Mouse (Mus musculus) cerebellum, adult (tissue): ENCODE results near the gene Mpdu1.
A peak's percentile ranks its signal among the peaks of the same experiment; 100 is the strongest.

Experiments
- ATAC-seq: cut with Nextera tagmentation; 2 replicates; pipeline ENCODE4 v1.9.2; 2017; ENCODE audit warnings: mild to moderate bottlenecking, moderate library complexity, mixed read lengths; ENCODE audit not compliant: insufficient number of reproducible peaks, low FRiP score, low TSS enrichment

Mpdu1 gene

DNA sequence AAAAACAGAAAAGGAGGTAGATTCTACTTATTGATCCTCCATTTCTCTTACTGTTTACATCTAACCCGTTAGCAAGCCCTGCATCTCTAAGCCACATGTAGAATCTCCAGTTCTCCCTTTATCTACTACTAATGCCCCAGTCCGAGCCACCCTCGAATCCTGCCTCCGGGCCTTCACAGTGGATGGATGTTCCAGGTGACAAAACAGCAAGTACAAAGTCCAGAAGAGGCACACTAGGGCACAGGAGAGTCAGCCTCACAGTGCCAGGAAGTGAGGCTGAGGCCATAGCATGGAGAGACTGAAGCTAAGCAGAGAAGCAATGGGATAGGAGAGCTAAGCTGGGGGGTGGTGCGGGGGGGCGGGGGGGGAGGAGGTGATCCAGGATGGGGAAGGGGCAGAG is 30.4 kb upstream of the Mpdu1 start:
- no peak for ATAC-seq

DNA sequence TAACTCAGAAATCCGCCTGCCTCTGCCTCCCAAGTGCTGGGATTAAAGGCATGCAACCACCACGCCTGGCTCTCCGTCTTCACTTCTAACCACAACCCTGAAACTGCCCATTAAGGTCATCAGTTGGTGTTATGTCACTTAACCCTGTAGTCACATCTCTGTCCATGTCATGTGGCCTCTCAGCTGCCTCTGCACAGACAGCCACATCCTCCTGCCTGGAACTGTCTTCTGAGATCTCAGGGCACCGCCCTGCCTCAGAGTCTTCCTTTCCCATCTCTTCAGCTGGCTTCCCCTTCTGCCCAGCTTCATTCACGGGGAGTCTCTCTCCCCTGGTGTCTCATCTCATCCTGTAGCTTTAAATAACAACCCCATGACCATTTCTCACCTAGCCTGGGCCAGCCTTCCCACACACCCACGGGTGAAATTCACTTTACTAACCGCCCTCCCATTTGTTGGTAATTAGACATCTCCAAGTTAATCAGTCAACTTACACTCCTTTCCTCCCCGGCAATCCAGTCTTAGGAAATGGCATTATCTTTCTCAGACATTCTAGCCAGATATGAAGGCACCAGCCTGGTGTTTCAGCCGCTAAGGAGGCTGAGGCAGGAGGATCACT is 29.9 kb upstream of the Mpdu1 start:
- ATAC-seq = no peak

- no peak for ATAC-seq
Observed at GRCm38 (mm10) chr11:69689891-69690290, 27.4 kb upstream of the Mpdu1 start.

GRCm38 (mm10) chr11:69687061-69687460 is 24.6 kb upstream of the Mpdu1 start:
- ATAC-seq = no peak

GRCm38 (mm10) chr11:69686377-69686776 is 23.9 kb upstream of the Mpdu1 start:
- no peak for ATAC-seq

DNA sequence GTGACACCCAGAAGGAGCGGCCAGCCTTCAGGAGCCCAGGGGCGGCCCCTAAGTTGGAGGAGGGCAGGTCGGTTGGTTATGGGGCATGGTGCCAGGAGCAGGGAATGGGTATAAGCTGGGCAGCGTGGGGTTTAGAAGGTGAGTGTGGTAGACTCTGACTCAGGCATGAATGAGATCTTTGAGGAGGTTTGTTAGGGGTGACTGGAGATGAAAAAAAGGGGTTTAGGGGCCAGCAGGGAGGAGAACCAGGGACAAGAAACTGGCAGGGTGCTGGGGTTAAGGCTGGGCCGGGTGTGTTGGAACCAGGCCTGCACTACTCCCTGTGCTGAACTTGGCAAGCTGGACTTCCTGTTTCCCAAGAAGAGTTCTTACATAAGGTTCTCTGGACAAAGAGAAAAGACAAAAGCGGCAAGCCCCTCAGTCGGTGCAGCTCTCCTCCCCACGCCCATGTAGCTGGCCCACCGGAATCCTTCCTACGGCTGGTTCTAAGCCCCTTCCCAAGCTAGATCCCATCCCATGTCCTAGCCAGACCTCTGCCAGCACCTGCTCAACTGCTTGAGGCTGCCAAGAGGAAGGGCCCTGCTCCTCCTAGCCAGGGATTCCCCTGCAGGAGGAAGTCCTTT is 23.2 kb upstream of the Mpdu1 start, which contains the start of gene Tnfsf13:
Tnfsf13 (minus strand) TSS at position 259 of the 623 bp plus-strand sequence.
- peak; percentile 49; the same call in 1 of the 2 replicates for ATAC-seq

DNA sequence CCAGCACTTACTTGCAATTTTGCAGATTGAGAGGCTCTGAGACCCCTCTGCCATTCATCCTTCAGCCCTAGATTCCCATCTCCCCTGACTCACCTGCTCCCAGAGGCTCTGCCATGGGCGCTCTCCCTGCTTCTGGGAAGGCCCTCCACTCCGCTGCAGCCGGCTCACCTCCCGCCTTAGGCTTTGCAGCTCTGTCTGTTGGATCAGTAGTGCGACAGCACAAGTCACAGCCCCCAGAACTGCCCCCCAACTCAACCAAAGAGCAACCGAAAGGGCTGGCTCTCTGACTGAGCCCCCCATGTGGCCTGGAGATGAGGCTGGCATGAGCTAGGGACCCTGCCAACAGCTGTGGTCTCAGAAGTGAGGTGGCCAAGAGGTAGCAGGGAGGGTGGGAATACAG is 22.5 kb upstream of the Mpdu1 start:
- no peak for ATAC-seq

DNA sequence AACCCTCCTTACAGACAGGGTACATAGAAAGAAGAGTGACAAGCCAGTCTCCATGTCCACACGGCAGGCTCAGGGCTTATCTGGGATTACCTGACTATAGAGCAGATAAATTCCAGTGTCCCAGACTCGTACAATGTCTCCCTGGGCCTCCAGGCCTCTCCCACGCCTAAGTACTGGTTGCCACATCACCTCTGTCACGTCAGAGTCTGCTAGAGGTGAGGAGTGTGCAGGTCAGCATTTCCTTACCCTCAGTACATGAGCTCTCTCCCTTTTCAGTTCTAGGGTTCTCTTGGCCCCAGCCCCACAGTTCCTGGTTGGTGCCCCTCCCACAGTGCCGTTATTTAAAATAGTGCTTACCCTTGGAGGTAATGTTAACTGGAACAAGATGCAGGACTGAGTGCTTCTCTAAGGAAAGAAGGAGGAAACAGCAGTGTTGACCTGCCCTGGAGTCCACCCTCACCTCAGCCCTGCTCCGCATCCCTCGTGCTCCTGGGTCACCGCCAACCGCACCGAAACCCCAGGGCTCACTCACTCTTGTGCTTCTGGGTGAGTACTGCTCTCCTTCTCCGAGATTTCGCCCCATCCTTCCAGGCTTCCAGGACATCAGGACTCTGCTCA is 21.8 kb upstream of the Mpdu1 start:
- no peak for ATAC-seq

DNA sequence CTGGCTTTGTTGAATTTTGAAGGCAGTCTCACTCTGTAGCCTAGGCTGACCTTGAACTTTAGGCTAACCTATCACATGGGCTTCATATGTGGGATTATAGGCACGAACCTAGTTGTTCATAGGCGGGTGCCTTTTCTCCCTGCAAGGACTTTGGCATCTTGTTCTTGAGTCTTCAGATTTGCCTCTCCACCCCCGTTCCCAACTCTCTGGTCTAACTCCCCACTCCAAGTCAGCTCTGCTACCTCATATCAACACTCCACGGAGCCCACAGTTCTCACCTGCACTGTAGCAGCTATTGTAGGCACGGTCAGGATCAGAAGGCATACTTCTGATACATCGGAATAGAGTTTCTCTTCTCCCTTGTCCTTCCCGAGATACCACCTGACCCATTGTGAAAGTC is 21.1 kb upstream of the Mpdu1 start:
- no peak for ATAC-seq

- ATAC-seq = no peak
Observed at GRCm38 (mm10) chr11:69682840-69683533, 20.5 kb upstream of the Mpdu1 start.

GRCm38 (mm10) chr11:69682209-69682839 is 19.9 kb upstream of the Mpdu1 start:
- no peak for ATAC-seq

DNA sequence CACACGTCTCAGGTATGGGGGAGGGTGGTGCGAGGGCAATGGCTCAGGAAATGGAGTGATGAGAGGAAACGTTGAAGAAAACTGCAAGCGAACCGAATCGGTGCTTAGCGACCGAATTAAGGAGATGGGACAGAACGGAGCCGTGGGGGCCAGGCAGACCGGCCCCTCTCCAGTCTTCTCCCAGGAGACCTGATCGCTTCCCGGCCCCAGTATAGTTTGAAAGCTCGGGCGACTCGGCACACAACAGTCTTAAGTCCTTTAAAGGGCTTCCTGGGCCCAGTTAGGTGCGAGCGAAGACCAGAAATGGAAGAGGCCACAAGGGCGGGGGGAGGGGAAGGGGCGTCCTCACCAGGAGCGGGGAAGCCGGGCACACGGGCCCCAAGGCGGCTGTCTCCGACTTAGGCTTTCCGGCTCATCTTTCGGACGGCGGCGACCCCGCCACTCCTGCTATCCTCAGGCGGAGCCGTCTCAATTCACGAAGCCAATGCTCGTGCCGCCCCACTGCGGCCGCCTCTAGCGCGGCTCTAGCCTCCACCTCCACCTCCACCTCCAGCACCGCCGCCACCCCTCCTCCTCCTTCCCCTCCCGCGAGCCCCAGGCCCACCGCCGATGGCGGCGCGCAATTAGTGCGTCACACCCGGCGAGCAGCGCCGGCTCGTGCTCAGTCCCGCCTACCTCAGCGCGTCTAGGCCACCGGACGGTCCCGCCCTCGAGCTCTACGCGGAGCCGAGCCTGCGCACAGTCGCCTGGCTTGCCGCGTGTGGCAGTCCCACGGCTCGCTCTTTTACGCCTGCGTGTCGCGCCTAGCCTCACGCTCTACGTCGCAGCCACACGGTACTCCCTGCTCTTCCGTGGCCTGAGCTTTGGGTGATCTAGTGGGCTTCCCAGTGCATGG is 19.1 kb upstream of the Mpdu1 start, which contains the start of gene Senp3:
Senp3 (minus strand) TSS at position 771 of the 895 bp plus-strand sequence.
- peak; percentile 85; the same call in 1 of the 2 replicates for ATAC-seq

DNA sequence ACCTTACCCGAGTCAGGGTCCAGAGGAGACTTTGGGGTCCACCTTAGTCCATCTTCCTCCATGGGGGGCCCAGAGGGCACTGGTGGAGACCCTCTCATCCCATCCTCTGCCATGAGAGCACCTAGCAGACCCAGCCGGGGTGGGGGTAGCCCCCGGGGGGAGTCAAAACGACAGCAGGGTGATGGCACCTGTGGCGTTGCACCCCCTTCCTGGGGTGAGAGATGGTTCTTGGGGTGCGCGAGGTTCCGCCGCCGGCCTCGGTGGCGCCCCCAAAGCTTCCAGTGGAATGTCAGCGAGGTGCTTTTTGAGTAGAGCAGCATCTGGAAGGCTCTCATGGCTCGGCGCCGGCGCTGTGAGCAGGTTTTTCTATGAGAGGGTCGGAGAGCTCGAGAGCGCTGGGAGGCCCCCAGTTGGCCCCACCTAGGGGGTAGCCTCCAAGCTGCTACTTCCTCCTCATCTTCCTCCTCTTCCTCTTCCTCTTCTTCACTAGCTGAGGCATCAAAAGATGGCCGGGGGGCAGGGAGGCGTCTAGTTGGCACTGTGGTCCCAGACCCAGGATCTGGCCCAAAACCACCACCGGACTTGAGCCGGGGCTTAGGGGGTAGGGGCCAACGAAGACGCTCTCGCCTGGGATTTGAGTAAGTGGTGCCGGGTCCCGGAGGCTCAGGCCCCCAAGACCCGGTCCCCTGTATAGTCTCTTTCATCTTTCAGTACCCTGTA is 17.9 kb upstream of the Mpdu1 start:
- no peak for ATAC-seq

DNA sequence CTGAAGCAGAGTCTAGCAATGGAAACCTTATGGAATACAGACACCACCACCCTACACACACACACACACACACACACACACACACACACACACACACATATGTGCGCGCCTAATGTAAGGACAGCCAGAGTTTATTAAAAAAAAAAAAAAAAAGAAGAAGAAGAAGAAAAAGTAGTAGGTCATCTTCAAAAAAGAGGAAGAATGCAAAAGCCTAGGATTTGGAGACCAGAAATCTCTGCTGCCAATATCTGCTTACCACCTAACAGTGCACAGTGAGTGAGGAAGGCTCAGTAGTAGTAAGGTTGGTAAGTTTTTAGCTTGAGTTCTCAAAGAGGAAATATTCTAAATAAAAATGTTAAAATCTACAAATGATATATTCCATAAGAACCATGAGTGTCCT is 16.7 kb upstream of the Mpdu1 start:
- no peak for ATAC-seq

DNA sequence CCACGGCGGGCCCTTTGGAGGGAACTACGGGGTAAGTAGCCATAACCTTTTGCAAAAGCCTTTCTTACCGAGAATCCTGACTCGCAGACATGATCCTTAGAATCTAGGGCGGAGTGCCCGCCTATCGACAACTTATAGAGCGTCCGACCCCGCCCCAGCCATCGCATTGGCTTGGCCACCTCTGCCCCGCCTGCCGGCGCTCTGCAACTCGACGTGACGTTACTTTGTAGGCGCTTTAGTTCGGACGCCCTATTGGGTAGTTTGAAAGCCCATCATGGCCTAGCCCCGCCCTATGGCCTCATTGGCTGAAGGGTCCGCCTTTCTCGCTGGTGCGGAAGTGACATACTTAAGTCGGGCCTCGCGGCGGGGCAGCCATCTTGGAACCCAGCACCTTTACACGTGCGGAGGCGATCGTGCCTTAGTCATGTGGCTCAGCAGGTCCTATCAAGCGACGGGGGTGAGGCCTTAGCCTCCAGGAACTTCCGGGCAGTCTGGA is 9.8 kb upstream of the Mpdu1 start, which contains the start of gene Eif4a1:
Eif4a1 (minus strand) TSS at position 213 of the 496 bp plus-strand sequence.
- peak; percentile 92 for ATAC-seq

GRCm38 (mm10) chr11:69671726-69672124 is 9.3 kb upstream of the Mpdu1 start:
- ATAC-seq = no peak

GRCm38 (mm10) chr11:69670786-69671725 is 8.6 kb upstream of the Mpdu1 start:
- ATAC-seq = peak; percentile 57

GRCm38 (mm10) chr11:69666665-69667005 is 4.2 kb upstream of the Mpdu1 start:
- ATAC-seq = no peak
